Mouse (Mus musculus) gastrocnemius, postnatal 36 days (tissue): ENCODE data around the gene Abcc6. TPM values are rescaled to one million over a fixed set of nuclear protein-coding genes. Genes with fewer than 3 reads are reported as not detected.
A peak's percentile ranks its signal among the peaks of the same experiment; 100 is the strongest.

Experiments
- DNase-seq, 2 experiments: peaks; one replicate each; pipeline ENCODE4 v3.0.0; 2022
- intact Hi-C: fragments of 180-260 bp; cut with DNase I; formaldehyde crosslinking; loops from one replicate; pipeline ENCODE4 v1.15.1; 2025
- long read RNA-seq, 2 experiments: library from polyadenylated mRNA; stranded (forward); transcript quantifications; one replicate each; pipeline ENCODE4 v2.0.0; 2021
- total RNA-seq, 2 experiments: library from RNA; stranded (reverse); gene quantifications; 2 replicates each; pipeline ENCODE4 v1.2.3; 2021

Abcc6 gene
- not detected for total RNA-seq
- long read RNA-seq, experiment 1 = 0 reads
- long read RNA-seq, experiment 2 = 0 reads

GRCm38 (mm10) chr7:46030145-46030488, at the start of gene Abcc6:
Gene Abcc6, minus strand, starts transcription at chr7:46030302.
- DNase-seq = no peak
- intact Hi-C loops = no loop called here

GRCm38 (mm10) chr7:46077675-46078074, 47.6 kb upstream of the Abcc6 start:
- intact Hi-C loops = no loop called here
- no peak for DNase-seq

DNA sequence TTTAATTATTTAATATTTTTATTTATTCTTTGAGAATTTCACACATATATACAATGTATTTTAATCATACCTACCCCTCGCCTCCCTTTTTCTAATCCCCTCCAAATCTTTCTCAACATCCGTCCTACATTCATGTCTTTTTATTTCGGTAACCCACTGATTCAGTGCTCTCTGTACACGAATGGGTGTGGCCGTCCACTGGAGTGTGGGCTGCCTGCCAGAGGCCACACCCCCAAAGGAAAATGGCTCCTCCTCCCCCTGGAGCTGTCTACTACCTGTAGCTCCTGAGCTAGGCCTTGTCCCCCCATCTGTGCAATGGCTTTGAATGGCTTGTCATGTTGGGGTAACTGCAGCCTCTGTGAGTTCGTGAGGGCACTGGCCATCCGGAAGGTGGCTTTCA, 46.7 kb upstream of the Abcc6 start:
- no peak for DNase-seq
- intact Hi-C loops = no loop called here

- DNase-seq = peak in 1 of 2 experiments; percentile 15
- intact Hi-C loops = no loop called here
Observed at GRCm38 (mm10) chr7:46068831-46069230, 38.7 kb upstream of the Abcc6 start.

DNA sequence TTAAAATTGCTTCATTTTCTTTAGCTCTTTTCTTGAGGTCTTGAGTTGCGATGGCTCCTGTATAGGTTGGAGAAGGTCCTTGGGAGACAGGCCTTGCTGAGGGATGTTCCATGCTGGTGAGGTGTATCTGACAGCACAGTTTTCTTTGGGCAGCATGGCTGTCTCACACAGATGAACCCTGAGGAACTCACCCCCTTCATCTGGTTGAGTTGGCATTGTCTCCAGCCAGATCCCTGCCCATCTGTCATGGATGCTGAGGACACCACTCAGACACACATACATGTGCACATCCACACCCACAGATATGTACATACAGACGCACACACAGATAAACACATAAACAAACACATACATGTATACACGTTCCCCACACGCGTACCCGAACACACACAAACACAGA, 33.2 kb upstream of the Abcc6 start:
- no peak for DNase-seq
- intact Hi-C loops = no loop called here

DNA sequence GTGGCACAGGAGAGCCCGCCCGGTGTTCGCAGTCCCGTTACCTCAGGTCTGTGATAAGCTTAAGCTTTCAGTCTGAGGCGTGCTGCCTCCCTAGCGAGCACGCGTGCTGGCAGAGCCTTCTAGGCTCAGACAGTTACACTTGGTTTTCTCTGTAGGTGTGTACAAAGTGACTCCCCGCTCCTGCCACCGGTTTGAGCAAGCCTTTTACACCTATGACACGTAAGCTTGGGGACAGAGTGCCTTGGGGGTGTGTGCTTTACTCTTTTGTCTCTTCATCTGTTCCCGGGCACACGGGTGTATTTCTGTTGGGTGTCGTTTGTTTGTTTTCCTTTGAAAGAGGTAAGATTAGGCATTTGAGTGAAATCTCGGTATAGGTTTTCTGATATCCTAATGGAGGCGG, 31.5 kb upstream of the Abcc6 start:
- intact Hi-C loops = no loop called here
- no peak for DNase-seq

DNA sequence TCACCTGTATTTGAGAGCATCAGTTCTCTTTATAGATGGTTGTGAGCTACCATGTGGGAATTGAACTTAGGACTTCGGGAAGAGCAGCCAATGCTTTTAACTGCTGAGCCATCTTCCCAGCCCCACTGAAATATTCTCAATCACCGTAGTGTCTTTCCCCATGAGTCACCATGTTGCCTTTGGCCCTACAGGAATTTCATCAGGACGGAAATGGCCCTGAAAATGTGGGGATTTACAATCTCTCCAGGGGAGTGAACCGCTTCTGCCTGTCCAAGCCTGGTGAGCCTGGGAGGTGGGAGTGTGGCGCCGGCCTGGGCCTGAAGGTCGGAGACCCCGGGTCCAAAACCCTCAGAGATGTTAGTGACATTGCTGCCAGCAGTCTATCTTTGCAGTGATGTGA, 30.6 kb upstream of the Abcc6 start:
- intact Hi-C loops = no loop called here
- DNase-seq = no peak

DNA sequence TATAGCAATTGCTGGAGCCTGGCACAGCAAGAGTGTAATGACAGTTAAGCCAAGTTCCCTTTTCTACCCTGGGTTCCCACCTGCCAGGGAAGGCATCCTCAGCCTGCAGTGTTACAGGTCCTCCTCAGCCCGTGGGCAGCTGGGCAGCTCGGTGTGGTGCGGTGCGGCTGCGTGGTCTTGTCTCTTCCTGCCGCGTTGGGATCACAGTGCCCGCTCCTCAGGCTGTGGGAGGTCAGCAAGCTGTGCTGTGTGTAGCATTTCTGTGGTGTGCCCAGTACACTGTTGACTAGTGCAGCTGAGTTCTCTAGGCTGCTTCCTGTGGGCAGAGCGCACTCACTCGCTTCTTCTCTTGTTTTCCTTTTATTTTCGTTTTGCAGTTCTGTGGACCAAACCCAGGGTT, 28.8 kb upstream of the Abcc6 start:
- no peak for DNase-seq
- intact Hi-C loops = no loop called here

- no peak for DNase-seq
- intact Hi-C loops = no loop called here
Observed at GRCm38 (mm10) chr7:46053566-46053965, 23.5 kb upstream of the Abcc6 start.

DNA sequence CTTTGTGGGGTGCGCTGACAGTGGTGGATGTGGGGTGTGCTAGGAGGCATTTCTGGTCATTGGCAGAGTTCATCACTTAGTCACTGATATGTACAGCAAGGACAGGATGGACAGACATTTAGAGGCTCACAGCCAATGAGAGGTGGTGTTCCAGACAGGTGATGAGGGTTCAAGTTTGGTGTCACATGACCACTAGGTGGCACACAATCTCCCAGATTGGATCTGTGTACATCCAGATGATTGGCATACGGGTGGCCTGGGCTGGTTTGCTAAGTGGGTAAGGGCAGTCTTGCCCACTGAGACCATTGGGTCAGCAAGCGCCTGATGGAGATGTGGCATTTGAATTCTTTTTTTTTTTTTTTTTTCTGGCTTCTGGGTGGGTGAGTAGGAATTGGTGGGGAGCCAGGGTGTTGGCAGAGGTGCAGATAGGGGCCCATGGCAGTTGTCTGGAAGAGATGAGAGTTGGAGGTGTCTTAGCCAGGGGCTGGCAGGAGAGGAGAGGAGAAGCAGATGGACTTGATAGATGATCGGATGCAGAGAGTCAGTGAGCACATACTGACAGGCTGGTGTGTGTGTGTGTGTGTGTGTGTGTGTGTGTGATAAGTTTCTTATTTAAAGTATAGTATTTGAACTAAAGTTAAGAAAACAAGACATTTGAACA, 22.2 kb upstream of the Abcc6 start:
- no peak for DNase-seq
- intact Hi-C loops = no loop called here

- intact Hi-C loops = no loop called here
- no peak for DNase-seq
Observed at GRCm38 (mm10) chr7:46049981-46050380, 19.9 kb upstream of the Abcc6 start.

DNA sequence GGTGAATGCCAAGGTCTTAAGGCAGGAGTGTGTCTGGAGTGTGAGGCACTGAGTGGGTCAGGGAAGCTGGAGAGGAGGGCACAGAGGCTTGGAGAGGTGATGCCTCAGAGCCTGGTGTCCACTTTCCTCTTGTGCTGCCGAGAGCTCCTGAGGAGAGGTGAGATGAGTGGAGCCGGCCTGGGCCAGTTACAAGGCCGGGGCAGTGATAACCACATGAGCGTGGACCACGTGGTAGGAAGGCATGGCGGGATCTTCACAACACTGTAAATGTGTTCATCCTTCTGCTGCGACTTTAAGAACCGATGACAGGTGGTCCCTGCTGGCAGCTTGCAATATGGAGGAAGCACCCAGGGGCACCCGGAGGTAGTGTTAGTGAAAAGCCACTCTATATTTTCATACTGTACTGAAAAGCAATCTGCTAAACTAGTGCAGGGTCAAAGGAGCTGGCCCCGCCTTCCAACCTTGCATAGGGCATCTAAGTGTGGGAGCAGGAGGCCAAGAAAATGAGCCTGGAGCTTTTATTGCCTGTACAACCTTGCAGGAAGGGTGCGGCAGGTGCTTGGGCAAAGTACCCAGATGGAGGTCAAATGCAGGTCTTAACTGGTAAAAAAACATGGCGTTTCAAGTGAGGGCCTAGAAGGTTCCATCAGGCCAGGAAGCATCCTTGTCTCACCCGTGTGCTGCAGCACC, 17.9 kb upstream of the Abcc6 start:
- intact Hi-C loops = no loop called here
- DNase-seq = no peak

GRCm38 (mm10) chr7:46045882-46046281, 15.8 kb upstream of the Abcc6 start:
- intact Hi-C loops = no loop called here

GRCm38 (mm10) chr7:46044106-46044505, 14.0 kb upstream of the Abcc6 start:
- intact Hi-C loops = no loop called here
- DNase-seq = no peak

More at GRCm38 (mm10) chr7:46045882-46046281, 15.8 kb upstream of the Abcc6 start:
- no peak for DNase-seq

- DNase-seq = no peak
Observed at GRCm38 (mm10) chr7:46039873-46040272, 9.8 kb upstream of the Abcc6 start.

DNA sequence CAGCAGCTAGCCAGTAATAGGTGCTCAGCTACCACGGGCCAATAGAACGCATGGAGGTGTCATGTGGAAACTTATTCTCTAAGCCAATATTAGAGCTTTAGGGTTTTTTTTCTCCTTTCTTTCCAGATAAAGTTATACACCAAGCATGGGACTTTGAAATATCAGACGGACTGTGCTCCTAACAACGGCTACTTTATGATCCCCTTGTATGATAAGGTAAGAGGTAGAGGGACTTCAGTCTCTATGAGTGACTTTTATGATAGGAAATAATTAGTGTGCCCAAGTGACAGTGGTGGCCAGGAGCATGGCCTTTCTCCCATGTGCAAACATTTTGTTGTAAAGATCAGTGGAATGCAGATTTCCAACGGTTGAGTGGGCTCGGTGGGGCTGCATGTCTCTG, 7.3 kb upstream of the Abcc6 start:
- intact Hi-C loops = no loop called here

More at GRCm38 (mm10) chr7:46039873-46040272, 9.8 kb upstream of the Abcc6 start:
- intact Hi-C loops = no loop called here

GRCm38 (mm10) chr7:46035468-46035867, 5.4 kb upstream of the Abcc6 start:
- DNase-seq = no peak
- intact Hi-C loops = no loop called here

More for the DNA sequence above, 7.3 kb upstream of the Abcc6 start:
- DNase-seq = no peak

- no peak for DNase-seq
- intact Hi-C loops = no loop called here
Observed at GRCm38 (mm10) chr7:46034991-46035390, 4.9 kb upstream of the Abcc6 start.

GRCm38 (mm10) chr7:46033870-46034337, 3.8 kb upstream of the Abcc6 start:
- no peak for DNase-seq
- intact Hi-C loops = no loop called here

- intact Hi-C loops = no loop called here
- peak; percentile 97 to 99 for DNase-seq
Observed at GRCm38 (mm10) chr7:46033109-46033869, 3.2 kb upstream of the Abcc6 start, which contains the start of gene Nomo1. Gene Nomo1, plus strand, starts transcription at chr7:46033698.

DNA sequence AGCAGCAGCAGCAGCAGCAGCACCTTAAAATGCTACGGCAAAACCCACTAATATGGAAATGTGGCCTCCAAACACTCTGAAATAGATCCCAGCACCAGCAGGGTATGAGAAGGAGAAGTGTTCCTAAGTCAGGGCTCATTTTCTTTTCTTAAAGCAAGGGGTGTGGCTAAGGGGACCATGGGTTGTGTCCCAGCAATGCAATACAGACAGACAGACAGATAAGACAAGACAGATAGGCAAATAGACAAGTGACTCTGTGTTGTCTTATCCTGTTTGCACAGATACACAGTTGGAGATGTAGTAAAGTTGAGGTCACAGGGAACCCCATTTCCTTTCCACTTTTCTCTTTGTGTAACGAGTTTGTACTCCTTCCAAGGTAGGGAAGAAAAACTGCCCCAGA, 973 bp upstream of the Abcc6 start:
- intact Hi-C loops = no loop called here
- no peak for DNase-seq
